Mouse (Mus musculus) neutrophil, adult 5-6 weeks (primary cell): Measurements from ENCODE around the gene Magi3. TPM values are rescaled to one million over a fixed set of nuclear protein-coding genes. Genes with fewer than 3 reads are reported as not detected.

Experiments
- ATAC-seq: fragments of 151-379, 151-347 bp; 2 replicates; pipeline ENCODE4 v1.8.0; 2017; ENCODE audit warnings: mild to moderate bottlenecking, moderate TSS enrichment; ENCODE audit not compliant: insufficient number of reproducible peaks, poor library complexity, low FRiP score, severe bottlenecking; ENCODE audit errors: extremely low read depth
- total RNA-seq: library from RNA; stranded (forward); fragments of 200-1000 nt; gene quantifications from 2 replicates; pipeline ENCODE4 v1.2.3, GENCODE M21; 2017

The Magi3 gene
- total RNA-seq, 1 experiment from 2014 or later, result 16.4 TPM

DNA sequence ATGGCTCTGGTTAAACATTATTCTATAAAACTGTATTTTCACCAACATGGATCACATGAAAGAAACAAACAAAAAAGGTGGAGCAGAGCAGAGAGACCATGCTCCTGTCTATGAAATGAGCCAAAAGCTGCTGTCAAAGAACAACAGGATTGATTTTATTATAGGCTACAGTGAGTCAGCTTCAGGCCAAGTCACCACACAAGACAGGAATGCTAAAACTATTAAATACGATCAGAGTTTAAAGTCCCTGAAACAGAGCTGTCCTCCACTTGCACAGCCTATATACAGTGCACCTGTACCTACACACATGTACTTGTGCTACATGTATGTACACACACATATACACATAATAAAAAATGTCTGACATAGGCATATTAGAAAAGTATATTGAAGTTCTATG is 138.1 kb downstream of the Magi3 start:
- ATAC-seq, result no peak

GRCm38 (mm10) chr3:104078725-104079124 is 141.4 kb downstream of the Magi3 start:
- ATAC-seq, result no peak

DNA sequence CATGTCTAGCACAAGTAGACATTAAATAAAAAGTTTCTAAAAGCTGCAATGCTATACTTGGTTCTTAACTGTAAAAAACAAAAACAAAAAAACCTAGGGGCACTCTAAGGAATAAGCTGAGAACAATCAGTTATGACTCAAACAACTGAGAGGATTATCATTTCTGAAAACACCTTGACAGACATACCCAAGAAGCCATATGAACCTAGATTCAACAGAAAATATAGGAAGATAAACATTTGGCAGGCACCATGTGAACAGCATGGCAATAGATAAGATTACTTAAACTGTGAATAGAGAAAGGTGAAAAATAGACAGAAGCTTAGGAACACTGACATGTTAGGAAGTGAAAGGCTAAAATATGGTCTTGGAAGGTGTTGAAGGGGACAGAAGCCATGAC is 150.8 kb downstream of the Magi3 start:
- ATAC-seq, result no peak

DNA sequence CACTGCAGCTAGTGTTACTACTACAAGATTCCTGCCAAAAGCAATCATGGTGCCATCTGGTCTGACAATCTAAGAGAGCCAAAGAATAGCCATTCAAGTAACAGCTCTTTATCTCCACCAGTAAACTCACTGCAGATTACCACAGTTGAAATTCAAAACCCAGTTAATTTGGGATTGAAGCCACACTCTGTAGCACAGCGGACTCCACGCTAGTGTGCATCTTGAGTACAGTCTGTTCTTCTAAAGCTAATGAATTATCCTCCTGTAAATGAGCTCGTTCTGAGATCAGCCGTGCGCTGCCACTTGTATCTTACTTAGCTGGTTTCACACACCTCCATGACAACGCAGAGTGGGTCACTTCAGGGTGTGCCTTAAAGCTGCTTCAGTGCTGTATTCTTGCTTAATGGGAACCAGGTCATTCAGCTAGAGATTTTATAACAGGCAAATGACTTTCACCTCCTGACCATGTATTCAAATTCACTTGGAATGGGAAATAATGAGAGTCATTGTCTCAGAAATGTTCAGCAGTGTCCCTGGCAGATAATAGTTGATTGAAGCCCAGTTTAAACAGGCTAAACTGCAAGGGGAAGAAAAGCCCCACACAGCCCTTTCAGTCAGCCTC is 161.1 kb downstream of the Magi3 start:
- no peak for ATAC-seq

DNA sequence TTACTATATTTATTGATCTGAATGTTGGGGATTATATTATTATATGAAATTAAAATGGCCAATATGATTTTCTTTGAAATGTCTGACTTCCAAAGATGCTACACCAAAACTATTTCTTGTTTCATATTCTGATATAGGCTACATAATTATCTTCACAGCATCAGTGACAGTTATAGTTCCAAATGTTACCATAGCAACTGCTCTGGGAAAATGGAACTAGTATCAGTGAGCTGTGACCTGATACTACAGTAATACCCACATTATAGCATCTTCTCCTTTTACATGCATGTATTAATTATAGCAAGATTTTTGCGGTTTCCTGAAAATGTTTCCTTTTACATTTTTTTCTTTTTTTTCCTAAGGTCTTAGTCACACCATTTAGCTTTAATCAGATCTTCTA is 187.4 kb downstream of the Magi3 start:
- ATAC-seq, result no peak

DNA sequence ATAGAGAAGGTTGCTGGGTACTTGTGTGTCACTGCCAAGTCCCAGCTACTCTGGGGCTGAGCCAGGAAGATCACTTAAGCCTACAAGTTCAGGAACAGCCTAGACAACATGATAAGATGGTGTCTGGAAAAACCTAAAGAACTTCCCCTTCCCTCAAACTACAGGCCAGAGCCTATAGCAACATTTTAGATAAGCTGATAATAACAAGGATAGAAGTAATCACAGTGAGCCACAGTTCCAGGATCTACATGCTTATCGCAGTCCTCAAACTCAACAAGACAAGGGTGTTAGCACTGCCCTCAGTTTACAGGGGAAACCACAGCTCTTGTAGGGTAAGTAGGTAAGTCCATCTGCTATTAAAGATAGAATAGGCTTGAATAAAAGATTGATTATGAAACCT is 188.1 kb downstream of the Magi3 start:
- no peak for ATAC-seq

DNA sequence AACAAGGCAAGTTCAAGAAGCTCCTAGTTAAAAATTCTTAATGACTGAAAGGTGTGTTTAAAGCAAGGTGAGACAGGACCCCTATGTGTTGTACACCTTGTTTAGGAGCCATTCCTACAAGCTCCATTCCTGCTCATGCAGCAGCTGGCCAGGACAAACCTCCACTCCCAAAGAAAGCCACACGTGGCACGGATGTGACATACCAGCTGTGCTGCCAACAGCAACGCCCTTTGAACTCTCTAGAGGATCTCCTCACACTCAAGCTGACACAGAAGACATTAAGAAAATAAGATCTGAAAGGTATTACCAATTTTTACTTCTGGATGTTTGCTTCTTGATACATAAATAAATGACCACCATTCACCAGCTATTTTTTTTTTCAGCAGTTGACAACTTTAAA is 193.2 kb downstream of the Magi3 start:
- no peak for ATAC-seq

- ATAC-seq, result no peak
These were observed 200.1 kb downstream of the Magi3 start for GRCm38 (mm10) chr3:104020101-104020500.

DNA sequence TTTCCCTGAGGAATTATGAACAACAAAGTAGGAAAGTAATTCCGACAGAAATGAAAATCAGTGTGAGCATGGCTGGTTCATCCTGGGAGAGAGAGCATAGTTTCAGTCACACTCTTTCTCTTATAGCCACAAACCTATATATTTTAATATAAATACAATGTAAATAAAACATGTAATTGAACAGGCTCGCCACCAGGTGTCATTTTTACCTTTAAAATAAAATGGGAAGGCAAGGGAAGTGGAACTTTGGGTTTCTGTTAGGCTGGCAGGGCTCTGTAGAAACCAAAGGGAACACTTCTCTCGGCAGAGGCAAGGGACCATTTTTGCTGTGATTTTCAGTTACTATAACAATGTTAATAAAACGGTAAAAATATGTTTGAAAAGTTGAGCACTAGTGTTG is 200.7 kb downstream of the Magi3 start:
- ATAC-seq, result no peak

GRCm38 (mm10) chr3:104017931-104018330 is 202.2 kb downstream of the Magi3 start:
- ATAC-seq, result no peak

GRCm38 (mm10) chr3:104011972-104012371 is 208.2 kb downstream of the Magi3 start:
- ATAC-seq, result no peak

GRCm38 (mm10) chr3:104009924-104010662 is 210.1 kb downstream of the Magi3 start:
- no peak for ATAC-seq

GRCm38 (mm10) chr3:104007479-104007878 is 212.7 kb downstream of the Magi3 start:
- no peak for ATAC-seq

- no peak for ATAC-seq
These were observed 213.2 kb downstream of the Magi3 start for GRCm38 (mm10) chr3:104006896-104007466.

- no peak for ATAC-seq
These were observed 221.4 kb downstream of the Magi3 start for GRCm38 (mm10) chr3:103998724-103999123.

GRCm38 (mm10) chr3:103991271-103991670 is 228.9 kb downstream of the Magi3 start:
- no peak for ATAC-seq

DNA sequence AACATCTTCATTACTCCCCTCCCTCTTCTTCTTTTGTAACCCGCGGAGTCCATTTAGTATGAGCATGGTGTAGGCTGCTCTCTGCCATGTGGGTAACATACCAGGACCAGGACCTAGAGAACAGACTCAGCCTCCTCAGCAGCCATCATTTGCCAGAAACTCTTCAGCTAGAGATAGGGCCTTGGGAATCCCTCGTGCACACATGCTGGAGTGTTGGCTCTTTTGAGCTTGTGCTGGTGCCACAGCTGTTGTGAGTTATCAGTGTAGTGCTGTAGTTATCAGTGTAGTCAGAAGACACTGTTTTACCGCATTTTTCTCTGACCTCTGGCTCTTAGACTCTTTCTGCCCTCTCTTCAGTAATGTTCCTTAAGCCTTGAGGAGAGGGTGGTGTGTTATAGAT is 230.8 kb downstream of the Magi3 start:
- ATAC-seq, result no peak

DNA sequence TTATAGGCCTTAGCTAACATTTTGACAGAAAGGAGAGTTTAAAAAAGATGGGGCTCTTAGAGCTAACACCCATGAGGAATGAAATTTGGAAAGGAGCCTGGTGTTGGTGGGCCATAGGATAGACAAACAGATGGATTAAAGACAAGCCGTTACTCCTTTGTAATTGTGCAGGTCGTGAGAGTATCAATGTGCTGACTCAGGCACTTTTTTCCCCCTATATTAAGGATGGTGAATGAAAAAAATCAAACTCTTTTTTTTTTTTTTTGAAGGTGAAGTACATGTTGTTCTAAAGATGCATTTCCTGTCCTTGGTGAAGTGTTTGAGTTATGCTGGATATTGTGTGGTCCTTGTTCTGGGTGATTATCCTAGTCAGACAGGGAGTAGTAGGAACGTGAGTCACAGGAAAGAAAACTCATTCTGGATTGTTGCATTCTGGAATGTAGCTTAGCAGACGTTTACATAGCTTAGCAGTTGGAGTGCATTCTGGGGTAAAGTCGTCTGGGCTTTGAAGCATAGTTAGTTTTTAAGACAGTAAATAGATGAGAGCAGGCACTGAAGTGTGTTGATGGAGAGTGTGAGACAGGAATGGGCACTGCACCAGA is 232.2 kb downstream of the Magi3 start:
- no peak for ATAC-seq

- ATAC-seq, result no peak
These were observed 235.0 kb downstream of the Magi3 start for GRCm38 (mm10) chr3:103985194-103985593.

GRCm38 (mm10) chr3:103984556-103984955 is 235.6 kb downstream of the Magi3 start:
- no peak for ATAC-seq
